Mouse (Mus musculus): ENCODE measurements around the gene Cd70. TPM values are rescaled to one million over a fixed set of nuclear protein-coding genes. Genes with fewer than 3 reads are reported as not detected.

The Cd70 gene
- total and polyA plus RNA-seq, 2 experiments from 2014 or later = 0.69 TPM; not detected in 1

DNA sequence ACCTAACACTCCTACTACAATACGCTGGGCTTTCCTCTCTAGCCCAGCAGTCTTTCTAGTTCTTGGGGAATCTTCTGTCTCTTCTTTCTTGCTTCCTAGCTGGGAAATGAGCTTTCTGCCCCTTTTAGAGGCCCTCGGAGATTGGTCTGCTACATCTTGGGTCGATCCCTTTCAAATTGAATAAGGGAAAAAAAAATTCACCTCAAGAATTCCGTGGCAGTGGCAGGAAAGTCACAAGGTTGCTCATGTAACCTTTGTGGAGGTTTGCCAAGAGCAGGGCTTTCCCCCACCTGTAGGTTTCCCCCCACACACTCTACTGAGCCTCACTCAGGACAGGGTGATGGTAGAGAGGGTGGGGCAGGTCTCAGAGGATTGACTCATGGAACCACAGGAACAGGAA is 4.2 kb upstream of the Cd70 start:
- Histone ChIP-seq H3K9me3 (ENCODE audit: low read length) (no peaks in the 10 kb centered on the region), H3K27me3 (ENCODE audit: insufficient read depth, low read length) (peaks cover 8% of the 10 kb centered on the region; the same call in 1 of the 2 replicates), H3K9ac (no peak overlapping the region), H3K4me1 (ENCODE audit: insufficient read depth) (no peaks in the 10 kb centered on the region), H3K4me3 (ENCODE audit: low read depth, low read length) (no peak overlapping the region), H3K4me2 (ENCODE audit: low read depth) (no peak overlapping the region), H3K27ac (ENCODE audit: low read depth, low read length) (no peak overlapping the region), H3K36me3 (ENCODE audit: insufficient read depth) (no peaks in the 10 kb centered on the region)
- TF ChIP-seq CTCF (IDR thresholded peaks at IDR 0.05; ENCODE audit: low read depth) = no peak
- ATAC-seq (no peak), DNase-seq (no peak)
- 88% methylated on average over 4 of the region's 4 CpGs for WGBS

- Histone ChIP-seq H3K9ac (no peak overlapping the region), H3K27me3 (ENCODE audit: insufficient read depth, low read length) (peaks cover 15% of the 10 kb centered on the region), H3K4me2 (ENCODE audit: low read depth) (no peak overlapping the region), H3K4me1 (ENCODE audit: insufficient read depth) (no peaks in the 10 kb centered on the region), H3K36me3 (ENCODE audit: insufficient read depth) (no peaks in the 10 kb centered on the region), H3K9me3 (ENCODE audit: low read length) (no peaks in the 10 kb centered on the region), H3K4me3 (ENCODE audit: low read depth, low read length) (no peak overlapping the region), H3K27ac (ENCODE audit: low read depth, low read length) (no peak overlapping the region)
- DNase-seq = no peak
- no peak for ATAC-seq
- TF ChIP-seq CTCF (IDR thresholded peaks at IDR 0.05; ENCODE audit: low read depth) = no peak
- WGBS = 91% methylated on average over 6 of the region's 6 CpGs
Measured at GRCm38 (mm10) chr17:57153006-57153405, 3.4 kb upstream of the Cd70 start.

- no peak overlapping the region for H3K9ac ChIP-seq
- WGBS = 68% methylated on average over 4 of the region's 4 CpGs
- H3K27ac ChIP-seq (ENCODE audit: low read depth, low read length) = no peak overlapping the region
- 0 out of 2 replicates have a peak overlapping the region, but pooled peaks have one; percentile 63 for H3K4me2 ChIP-seq (ENCODE audit: low read depth)
- H3K36me3 ChIP-seq (ENCODE audit: insufficient read depth) = no peaks in the 10 kb centered on the region
- ATAC-seq = no peak
- H3K27me3 ChIP-seq (ENCODE audit: insufficient read depth, low read length) = peaks cover 18% of the 10 kb centered on the region
- H3K4me3 ChIP-seq (ENCODE audit: low read depth, low read length) = no peak overlapping the region
- no peak for TF ChIP-seq CTCF (IDR thresholded peaks at IDR 0.05; ENCODE audit: low read depth)
- DNase-seq = no peak
- no peaks in the 10 kb centered on the region for H3K9me3 ChIP-seq (ENCODE audit: low read length)
- no peaks in the 10 kb centered on the region for H3K4me1 ChIP-seq (ENCODE audit: insufficient read depth)
Measured at GRCm38 (mm10) chr17:57148343-57148742, 1.2 kb downstream of the Cd70 start.

DNA sequence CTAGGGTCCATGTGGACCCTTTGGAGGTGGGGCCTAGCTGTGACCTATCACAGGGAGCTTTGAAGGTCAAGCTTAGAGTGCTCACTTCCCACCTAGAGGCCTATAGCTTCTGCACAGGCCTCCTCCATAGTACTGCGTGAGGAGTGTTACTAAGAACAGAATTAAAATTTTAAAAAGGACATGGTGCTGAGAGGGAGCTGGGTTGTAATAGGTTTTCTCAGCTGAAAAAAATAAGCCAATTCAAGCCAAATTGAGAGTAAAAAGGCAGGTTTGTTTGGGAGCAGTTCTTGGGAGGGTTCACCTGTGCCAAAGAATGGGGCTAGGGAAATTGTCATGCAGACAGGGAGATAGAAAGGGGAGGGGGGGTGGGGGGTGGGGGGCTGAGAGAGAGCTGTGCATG is 4.5 kb downstream of the Cd70 start:
- no peak for TF ChIP-seq CTCF (IDR thresholded peaks at IDR 0.05; ENCODE audit: low read depth)
- H3K4me1 ChIP-seq (ENCODE audit: insufficient read depth) = no peaks in the 10 kb centered on the region
- no peak for ATAC-seq
- WGBS = 38% methylated on average over 1 of the region's 1 CpGs
- H3K9ac ChIP-seq = no peak overlapping the region
- DNase-seq = no peak
- H3K27ac ChIP-seq (ENCODE audit: low read depth, low read length) = no peak overlapping the region
- H3K27me3 ChIP-seq (ENCODE audit: insufficient read depth, low read length) = peaks cover 16% of the 10 kb centered on the region
- no peaks in the 10 kb centered on the region for H3K9me3 ChIP-seq (ENCODE audit: low read length)
- H3K36me3 ChIP-seq (ENCODE audit: insufficient read depth) = no peaks in the 10 kb centered on the region
- H3K4me3 ChIP-seq (ENCODE audit: low read depth, low read length) = no peak overlapping the region
- H3K4me2 ChIP-seq (ENCODE audit: low read depth) = no peak overlapping the region

GRCm38 (mm10) chr17:57143704-57144103 is 5.9 kb downstream of the Cd70 start:
- WGBS = 84% methylated on average over 3 of the region's 3 CpGs
- no peak overlapping the region for H3K9ac ChIP-seq

DNA sequence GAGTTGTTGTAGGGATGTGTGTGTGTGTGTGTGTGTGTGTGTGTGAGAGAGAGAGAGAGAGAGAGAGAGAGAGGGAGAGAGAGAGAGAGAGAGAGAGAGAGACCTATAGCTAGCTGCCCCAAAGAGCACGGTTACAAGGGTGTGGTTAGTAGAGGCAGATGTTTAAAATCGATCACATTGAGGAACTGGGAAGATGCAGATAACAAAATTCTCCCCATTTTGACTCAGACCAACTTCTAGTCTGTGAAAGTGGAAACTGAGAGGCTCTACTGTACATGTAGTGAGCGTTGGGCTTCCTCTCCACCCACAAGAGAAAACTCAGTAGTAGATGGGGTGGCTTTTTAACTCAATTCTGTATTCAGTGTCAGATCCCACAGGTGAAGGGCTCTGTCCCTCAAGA is 9.9 kb downstream of the Cd70 start:
- Histone ChIP-seq H3K4me2 (ENCODE audit: low read depth) (no peak overlapping the region), H3K4me3 (ENCODE audit: low read depth, low read length) (no peak overlapping the region), H3K36me3 (ENCODE audit: insufficient read depth) (no peaks in the 10 kb centered on the region), H3K4me1 (ENCODE audit: insufficient read depth) (no peaks in the 10 kb centered on the region), H3K9me3 (ENCODE audit: low read length) (no peaks in the 10 kb centered on the region), H3K27me3 (ENCODE audit: insufficient read depth, low read length) (no peaks in the 10 kb centered on the region), H3K27ac (ENCODE audit: low read depth, low read length) (no peak overlapping the region), H3K9ac (no peak overlapping the region)
- ATAC-seq (no peak), DNase-seq (no peak)
- 91% methylated on average over 3 of the region's 3 CpGs for WGBS
- TF ChIP-seq CTCF (IDR thresholded peaks at IDR 0.05; ENCODE audit: low read depth) = no peak

More at GRCm38 (mm10) chr17:57143704-57144103, 5.9 kb downstream of the Cd70 start:
- no peak for TF ChIP-seq CTCF (IDR thresholded peaks at IDR 0.05; ENCODE audit: low read depth)
- no peak for DNase-seq
- Histone ChIP-seq H3K4me2 (ENCODE audit: low read depth) (no peak overlapping the region), H3K27me3 (ENCODE audit: insufficient read depth, low read length) (peaks cover 10% of the 10 kb centered on the region), H3K4me1 (ENCODE audit: insufficient read depth) (no peaks in the 10 kb centered on the region), H3K36me3 (ENCODE audit: insufficient read depth) (no peaks in the 10 kb centered on the region), H3K9me3 (ENCODE audit: low read length) (no peaks in the 10 kb centered on the region), H3K27ac (ENCODE audit: low read depth, low read length) (no peak overlapping the region), H3K4me3 (ENCODE audit: low read depth, low read length) (no peak overlapping the region)
- no peak for ATAC-seq

DNA sequence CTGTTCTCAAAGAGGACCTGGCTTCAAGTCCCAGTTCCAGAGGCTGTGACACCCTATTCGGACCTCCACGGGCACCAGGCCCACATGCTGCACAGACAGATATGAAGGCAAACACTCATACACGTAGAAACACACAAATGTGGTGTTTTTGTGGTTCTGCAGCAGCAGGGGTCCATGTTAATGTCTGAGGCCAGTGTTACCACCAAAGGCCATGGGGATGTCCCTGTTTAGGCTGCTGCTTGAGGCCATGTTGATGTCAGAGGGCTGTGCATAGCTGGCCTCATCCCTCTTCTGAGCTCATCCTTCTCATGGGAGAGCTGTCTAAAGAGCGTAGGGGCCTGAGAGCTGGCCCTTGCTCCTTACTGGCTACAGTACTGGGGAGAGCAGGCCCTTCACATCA is 10.9 kb downstream of the Cd70 start:
- H3K36me3 ChIP-seq (ENCODE audit: insufficient read depth) = no peaks in the 10 kb centered on the region
- WGBS = 79% methylated on average over 4 of the region's 4 CpGs

DNA sequence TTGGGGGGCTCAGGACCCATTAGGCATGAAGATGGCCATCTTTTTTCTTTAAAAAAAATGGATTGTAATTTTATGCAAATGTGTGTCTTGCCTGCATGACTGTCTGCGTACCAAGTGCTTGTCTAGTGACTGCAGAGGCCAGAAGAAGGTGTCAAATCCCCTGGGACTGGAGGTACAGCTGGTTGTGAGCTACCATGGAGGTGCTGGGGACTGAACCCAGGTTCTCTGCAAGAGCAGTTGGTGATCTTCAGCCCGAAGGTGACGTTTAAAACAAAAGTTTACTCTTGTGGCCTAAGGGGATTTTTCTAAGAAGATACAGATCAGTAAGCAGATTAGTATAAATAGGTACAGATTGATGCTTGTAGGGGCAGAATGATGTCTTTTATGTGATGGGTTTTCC is 13.9 kb downstream of the Cd70 start:
- Histone ChIP-seq H3K27ac (ENCODE audit: low read depth, low read length) (no peak overlapping the region), H3K4me3 (ENCODE audit: low read depth, low read length) (no peak overlapping the region), H3K27me3 (ENCODE audit: insufficient read depth, low read length) (no peaks in the 10 kb centered on the region), H3K4me1 (ENCODE audit: insufficient read depth) (no peaks in the 10 kb centered on the region), H3K9ac (no peak overlapping the region), H3K9me3 (ENCODE audit: low read length) (no peaks in the 10 kb centered on the region), H3K36me3 (ENCODE audit: insufficient read depth) (no peaks in the 10 kb centered on the region), H3K4me2 (ENCODE audit: low read depth) (no peak overlapping the region)
- DNase-seq = no peak
- WGBS = 76% methylated on average over 3 of the region's 3 CpGs
- ATAC-seq = no peak
- no peak for TF ChIP-seq CTCF (IDR thresholded peaks at IDR 0.05; ENCODE audit: low read depth)

More for the DNA sequence above, 10.9 kb downstream of the Cd70 start:
- Histone ChIP-seq H3K27me3 (ENCODE audit: insufficient read depth, low read length) (no peaks in the 10 kb centered on the region), H3K4me3 (ENCODE audit: low read depth, low read length) (no peak overlapping the region), H3K4me2 (ENCODE audit: low read depth) (no peak overlapping the region), H3K4me1 (ENCODE audit: insufficient read depth) (no peaks in the 10 kb centered on the region), H3K9me3 (ENCODE audit: low read length) (no peaks in the 10 kb centered on the region), H3K9ac (no peak overlapping the region), H3K27ac (ENCODE audit: low read depth, low read length) (no peak overlapping the region)
- no peak for TF ChIP-seq CTCF (IDR thresholded peaks at IDR 0.05; ENCODE audit: low read depth)
- ATAC-seq = no peak
- DNase-seq = no peak

All from forebrain, postnatal 0 days (tissue).